Mouse (Mus musculus): Measurements from ENCODE around the gene Gmnn.

Gene Gmnn

DNA sequence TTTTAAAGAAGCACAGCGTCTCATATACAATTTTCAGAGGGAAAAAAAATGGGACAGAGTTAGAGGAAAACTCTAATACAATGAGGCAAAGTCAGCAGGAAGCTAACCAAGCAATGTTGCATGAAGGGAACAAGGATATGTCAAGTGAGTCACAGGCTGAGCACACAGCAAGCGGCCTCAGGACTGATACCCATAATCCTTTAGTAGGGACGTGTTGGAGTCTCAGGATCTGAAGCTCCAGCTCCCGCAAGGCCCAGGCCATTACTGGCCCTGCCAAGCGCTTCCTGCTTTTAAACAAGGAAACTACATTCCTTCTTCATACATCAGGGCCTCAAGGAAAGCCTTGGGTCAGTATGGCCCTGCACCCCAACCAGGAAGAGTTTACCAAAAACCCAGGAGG, 59.6 kb downstream of the Gmnn start:
- DNase-seq: no peak

Data from kidney, adult 18-20 months (tissue).